Mouse (Mus musculus): ENCODE measurements at regions not wholly inside any gene's neighbourhood (a gene's known extent, or its start where the extent isn't known, plus 50 kb on each side); places are given as distances from the start of the nearest gene placed in this dataset.

DNA sequence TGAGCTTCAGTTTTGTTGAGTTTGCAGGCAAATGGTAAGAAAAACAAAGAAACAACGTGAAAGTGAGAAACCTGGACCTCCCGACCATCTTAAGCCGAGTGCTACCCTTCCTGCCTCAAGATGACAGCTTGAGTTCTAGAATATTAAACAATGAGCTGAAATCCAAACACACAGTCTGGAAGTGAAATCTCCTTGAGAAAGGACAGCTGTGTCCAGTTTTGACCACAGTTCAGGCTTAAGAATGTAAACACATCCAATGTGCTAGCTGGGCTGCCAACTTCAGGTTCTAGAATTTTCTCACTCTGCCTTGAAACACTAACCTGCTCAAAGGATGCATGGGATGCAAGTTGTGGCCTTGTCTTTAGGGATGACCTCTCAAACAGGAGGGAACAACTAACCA lies 363.4 kb upstream of the Slc24a2 start:
- H3K36me3 ChIP-seq (ENCODE audit: insufficient read depth, low read length) = no peaks in the 10 kb centered on the region
- no peak overlapping the region for H3K4me3 ChIP-seq (replicated peaks; ENCODE audit: low read depth, low read length)
- ATAC-seq (replicated peaks; ENCODE audit: low FRiP score, low read depth) (no peak), DNase-seq (ENCODE audit: low spot score) (peak; percentile 68)
- TF ChIP-seq CTCF (IDR thresholded peaks at IDR 0.05; ENCODE audit: low read depth) = no peak
- H3K9ac ChIP-seq (ENCODE audit: low read depth, low read length) = no peak overlapping the region
- H3K27ac ChIP-seq = no peak overlapping the region
- no peak overlapping the region for H3K4me2 ChIP-seq (ENCODE audit: low read length)
- 32% methylated on average over 3 of the region's 3 CpGs for WGBS
- no peaks in the 10 kb centered on the region for H3K4me1 ChIP-seq (replicated peaks; ENCODE audit: insufficient read depth, low read length)
- no peaks in the 10 kb centered on the region for H3K27me3 ChIP-seq (ENCODE audit: insufficient read depth, low read length)
- H3K9me3 ChIP-seq (replicated peaks; ENCODE audit: low read length) = no peaks in the 10 kb centered on the region

DNA sequence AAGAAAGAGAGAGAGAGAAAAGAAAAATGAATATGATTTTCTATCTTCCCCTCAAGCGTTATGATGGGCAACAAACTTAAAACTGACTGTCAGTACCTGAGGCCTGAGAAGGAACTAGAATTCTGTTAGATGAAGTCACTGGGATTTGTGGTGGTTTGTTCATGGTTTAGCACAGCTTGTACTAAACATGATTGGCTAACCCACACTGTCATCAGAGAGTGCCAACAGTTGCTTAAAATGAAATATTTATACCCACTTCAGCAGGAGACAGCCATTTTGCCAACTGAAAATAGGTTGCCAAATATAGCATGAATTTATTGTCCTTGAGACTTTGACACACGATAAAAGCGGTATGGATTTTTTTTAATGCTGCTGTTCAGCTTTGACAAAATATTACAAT lies 360.5 kb upstream of the Slc24a2 start:
- 88% methylated on average over 3 of the region's 3 CpGs for WGBS
- Histone ChIP-seq H3K4me3 (replicated peaks; ENCODE audit: low read depth, low read length) (no peak overlapping the region), H3K27me3 (ENCODE audit: insufficient read depth, low read length) (no peaks in the 10 kb centered on the region), H3K9me3 (replicated peaks; ENCODE audit: low read length) (no peaks in the 10 kb centered on the region), H3K36me3 (ENCODE audit: insufficient read depth, low read length) (no peaks in the 10 kb centered on the region), H3K27ac (no peak overlapping the region), H3K4me2 (ENCODE audit: low read length) (no peak overlapping the region), H3K4me1 (replicated peaks; ENCODE audit: insufficient read depth, low read length) (no peaks in the 10 kb centered on the region), H3K9ac (ENCODE audit: low read depth, low read length) (no peak overlapping the region)
- ATAC-seq (replicated peaks; ENCODE audit: low FRiP score, low read depth) (no peak), DNase-seq (ENCODE audit: low spot score) (no peak)
- TF ChIP-seq CTCF (IDR thresholded peaks at IDR 0.05; ENCODE audit: low read depth) = no peak

DNA sequence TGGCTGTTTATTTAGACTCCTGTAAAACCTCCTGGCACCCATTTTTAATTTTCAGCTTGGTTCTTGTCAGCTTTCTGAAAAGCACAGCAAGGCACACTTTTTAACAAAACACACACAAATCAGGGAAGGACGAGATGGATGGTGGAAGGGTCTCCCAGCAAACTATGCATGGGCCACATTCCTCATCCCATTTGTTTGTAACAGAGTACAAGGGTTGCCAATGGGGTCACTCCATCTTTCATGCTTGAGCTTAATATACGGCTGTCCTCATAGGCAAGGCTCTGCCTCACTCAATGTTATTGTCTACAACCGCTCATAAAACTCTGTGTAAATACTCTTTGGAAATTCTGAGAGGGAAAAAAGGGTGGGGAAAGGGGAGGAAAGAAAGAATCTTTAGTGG lies 347.9 kb upstream of the Slc24a2 start:
- no peaks in the 10 kb centered on the region for H3K27me3 ChIP-seq (ENCODE audit: insufficient read depth, low read length)
- no peak overlapping the region for H3K4me3 ChIP-seq (replicated peaks; ENCODE audit: low read depth, low read length)
- no peak for TF ChIP-seq CTCF (IDR thresholded peaks at IDR 0.05; ENCODE audit: low read depth)
- no peaks in the 10 kb centered on the region for H3K4me1 ChIP-seq (replicated peaks; ENCODE audit: insufficient read depth, low read length)
- no peak overlapping the region for H3K27ac ChIP-seq
- DNase-seq (ENCODE audit: low spot score) (peak; percentile 83), ATAC-seq (replicated peaks; ENCODE audit: low FRiP score, low read depth) (no peak)
- no peaks in the 10 kb centered on the region for H3K36me3 ChIP-seq (ENCODE audit: insufficient read depth, low read length)
- no peaks in the 10 kb centered on the region for H3K9me3 ChIP-seq (replicated peaks; ENCODE audit: low read length)
- no peak overlapping the region for H3K4me2 ChIP-seq (ENCODE audit: low read length)
- WGBS = 23% methylated on average over 3 of the region's 3 CpGs
- no peak overlapping the region for H3K9ac ChIP-seq (ENCODE audit: low read depth, low read length)

DNA sequence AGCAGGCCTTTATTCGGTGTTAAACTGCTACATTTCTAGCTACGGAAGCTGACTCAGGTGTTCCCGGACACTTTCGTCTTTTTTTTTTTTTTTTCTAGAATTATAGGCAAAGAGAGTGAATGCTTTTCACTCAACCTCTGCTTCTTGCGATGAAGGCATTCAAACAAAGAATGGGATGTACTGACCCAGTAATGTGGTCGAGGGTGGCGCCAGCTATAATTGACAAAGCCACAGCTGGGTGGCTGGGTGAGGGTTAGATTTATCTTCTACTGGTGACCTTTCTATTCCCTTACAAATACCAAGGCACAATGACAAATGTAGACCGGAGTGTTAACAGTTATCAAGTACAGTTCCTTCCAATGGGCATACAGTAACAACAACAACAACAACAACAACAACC lies 340.7 kb upstream of the Slc24a2 start:
- WGBS = 67% methylated on average over 8 of the region's 8 CpGs
- H3K4me1 ChIP-seq (replicated peaks; ENCODE audit: insufficient read depth, low read length) = no peaks in the 10 kb centered on the region
- H3K27ac ChIP-seq = no peak overlapping the region
- no peaks in the 10 kb centered on the region for H3K36me3 ChIP-seq (ENCODE audit: insufficient read depth, low read length)
- no peak overlapping the region for H3K9ac ChIP-seq (ENCODE audit: low read depth, low read length)
- ATAC-seq (replicated peaks; ENCODE audit: low FRiP score, low read depth) (no peak), DNase-seq (ENCODE audit: low spot score) (no peak)
- H3K27me3 ChIP-seq (ENCODE audit: insufficient read depth, low read length) = no peaks in the 10 kb centered on the region
- no peak for TF ChIP-seq CTCF (IDR thresholded peaks at IDR 0.05; ENCODE audit: low read depth)
- no peaks in the 10 kb centered on the region for H3K9me3 ChIP-seq (replicated peaks; ENCODE audit: low read length)
- no peak overlapping the region for H3K4me3 ChIP-seq (replicated peaks; ENCODE audit: low read depth, low read length)
- no peak overlapping the region for H3K4me2 ChIP-seq (ENCODE audit: low read length)

DNA sequence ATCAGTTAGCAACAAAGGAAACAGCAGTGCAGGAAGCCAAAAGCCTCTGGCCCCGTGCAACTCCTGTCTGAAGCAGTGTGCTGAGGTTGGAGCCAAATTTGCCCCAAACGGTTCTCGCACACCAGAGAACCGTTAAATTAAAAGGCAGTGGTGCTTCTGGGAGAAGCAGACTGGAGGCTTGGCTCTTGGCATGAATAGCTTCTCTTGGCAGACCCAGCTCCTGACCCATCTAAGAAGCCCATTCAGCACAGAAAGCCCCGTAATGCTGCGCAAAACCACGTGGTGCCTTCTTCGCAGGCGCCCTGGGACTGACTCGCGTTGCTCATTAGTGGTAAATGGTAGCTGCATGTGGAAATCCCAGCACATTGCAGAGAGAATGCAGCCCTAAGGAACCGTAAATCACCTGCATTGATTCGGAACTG lies 340.2 kb upstream of the Slc24a2 start:
- H3K27ac ChIP-seq = no peak overlapping the region
- no peak overlapping the region for H3K4me3 ChIP-seq (replicated peaks; ENCODE audit: low read depth, low read length)
- H3K27me3 ChIP-seq (ENCODE audit: insufficient read depth, low read length) = no peaks in the 10 kb centered on the region
- DNase-seq (ENCODE audit: low spot score) (no peak), ATAC-seq (replicated peaks; ENCODE audit: low FRiP score, low read depth) (no peak)
- WGBS = 52% methylated on average over 13 of the region's 13 CpGs
- H3K4me1 ChIP-seq (replicated peaks; ENCODE audit: insufficient read depth, low read length) = no peaks in the 10 kb centered on the region
- H3K4me2 ChIP-seq (ENCODE audit: low read length) = no peak overlapping the region
- no peaks in the 10 kb centered on the region for H3K36me3 ChIP-seq (ENCODE audit: insufficient read depth, low read length)
- H3K9me3 ChIP-seq (replicated peaks; ENCODE audit: low read length) = no peaks in the 10 kb centered on the region
- no peak for TF ChIP-seq CTCF (IDR thresholded peaks at IDR 0.05; ENCODE audit: low read depth)
- H3K9ac ChIP-seq (ENCODE audit: low read depth, low read length) = no peak overlapping the region

DNA sequence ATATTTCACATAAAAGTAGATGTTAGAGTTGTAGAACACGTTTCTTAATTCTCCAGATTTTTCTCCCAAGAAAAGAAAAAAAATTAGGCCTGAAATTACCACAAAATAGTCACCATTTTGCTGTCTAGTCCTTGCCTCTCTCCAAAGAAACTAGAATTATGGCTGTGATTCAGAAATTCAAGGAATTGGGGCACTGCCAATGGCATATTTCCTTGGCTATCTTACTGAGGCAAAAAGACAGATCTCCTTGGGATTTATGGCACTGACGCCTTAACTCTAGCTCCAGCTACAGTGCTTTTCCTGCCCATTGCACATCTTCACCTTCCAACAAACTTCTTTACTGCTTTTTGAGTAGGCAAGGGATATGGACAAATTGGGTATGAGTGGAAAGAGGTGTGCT lies 336.3 kb upstream of the Slc24a2 start:
- Histone ChIP-seq H3K4me2 (ENCODE audit: low read length) (no peak overlapping the region), H3K27ac (no peak overlapping the region), H3K9ac (ENCODE audit: low read depth, low read length) (no peak overlapping the region), H3K36me3 (ENCODE audit: insufficient read depth, low read length) (no peaks in the 10 kb centered on the region), H3K4me3 (replicated peaks; ENCODE audit: low read depth, low read length) (no peak overlapping the region), H3K27me3 (ENCODE audit: insufficient read depth, low read length) (no peaks in the 10 kb centered on the region), H3K9me3 (replicated peaks; ENCODE audit: low read length) (no peaks in the 10 kb centered on the region), H3K4me1 (replicated peaks; ENCODE audit: insufficient read depth, low read length) (no peaks in the 10 kb centered on the region)
- 87% methylated on average over 2 of the region's 2 CpGs for whole genome bisulfite sequencing
- no peak for ATAC-seq (replicated peaks; ENCODE audit: low FRiP score, low read depth)
- TF ChIP-seq CTCF (IDR thresholded peaks at IDR 0.05; ENCODE audit: low read depth) = no peak
- no peak for DNase-seq (ENCODE audit: low spot score)

DNA sequence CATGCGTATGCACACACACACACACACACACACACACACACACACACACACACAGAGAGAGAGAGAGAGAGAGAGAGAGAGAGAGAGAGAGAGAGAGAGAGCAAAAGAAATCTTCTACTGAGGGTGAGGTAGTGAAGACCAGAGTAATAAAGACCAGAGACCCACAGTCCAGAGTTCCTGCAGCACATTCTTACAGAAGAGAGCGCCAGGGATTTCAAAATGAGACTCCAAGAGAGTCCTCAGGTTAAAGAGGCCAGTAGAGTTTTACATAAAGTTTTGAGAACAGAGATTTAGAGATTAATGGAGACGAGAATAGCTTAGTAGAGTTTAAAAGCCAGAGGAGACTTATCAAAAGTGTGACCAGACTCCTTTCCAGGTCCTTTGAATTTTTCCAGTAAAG lies 324.6 kb upstream of the Slc24a2 start:
- 78% methylated on average over 3 of the region's 3 CpGs for WGBS
- Histone ChIP-seq H3K4me3 (replicated peaks; ENCODE audit: low read depth, low read length) (no peak overlapping the region), H3K4me2 (ENCODE audit: low read length) (no peak overlapping the region), H3K27me3 (ENCODE audit: insufficient read depth, low read length) (no peaks in the 10 kb centered on the region), H3K9ac (ENCODE audit: low read depth, low read length) (no peak overlapping the region), H3K9me3 (replicated peaks; ENCODE audit: low read length) (no peaks in the 10 kb centered on the region; the same call in 1 of the 2 replicates), H3K36me3 (ENCODE audit: insufficient read depth, low read length) (no peaks in the 10 kb centered on the region), H3K4me1 (replicated peaks; ENCODE audit: insufficient read depth, low read length) (no peaks in the 10 kb centered on the region), H3K27ac (no peak overlapping the region)
- no peak for TF ChIP-seq CTCF (IDR thresholded peaks at IDR 0.05; ENCODE audit: low read depth)
- no peak for DNase-seq (ENCODE audit: low spot score)
- no peak for ATAC-seq (replicated peaks; ENCODE audit: low FRiP score, low read depth)
